Mouse (Mus musculus) hindbrain, embryonic 12.5 days (tissue): ENCODE measurements around the gene Myt1l. TPM values are rescaled to one million over a fixed set of nuclear protein-coding genes. Genes with fewer than 3 reads are reported as not detected.

Source experiments
- ATAC-seq: fragments of 200-750 bp; cut with Nextera tagmentation; 2 replicates; pipeline ENCODE4 v1.8.0; 2017; ENCODE audit warnings: moderate TSS enrichment; ENCODE audit not compliant: low FRiP score
- H3K27ac ChIP-seq: fragments of 300-500 bp; sonication (generic); 2 replicates; pipeline ENCODE4 v1.5.1; 2016; ENCODE audit warnings: mild to moderate bottlenecking
- H3K27me3 ChIP-seq: fragments of 300-500 bp; sonication (generic); 2 replicates; pipeline ENCODE4 v1.6.1; 2016; ENCODE audit warnings: mild to moderate bottlenecking
- H3K36me3 ChIP-seq: fragments of 300-500 bp; sonication (generic); 2 replicates; pipeline ENCODE4 v1.6.1; 2016; ENCODE audit warnings: mild to moderate bottlenecking
- H3K4me1 ChIP-seq: fragments of 300-500 bp; sonication (generic); 2 replicates; pipeline ENCODE4 v1.6.1; 2016
- H3K4me2 ChIP-seq: fragments of 300-500 bp; sonication (generic); replicated peaks from 2 replicates; pipeline ENCODE4 v1.6.1; 2016; ENCODE audit warnings: mild to moderate bottlenecking
- H3K4me3 ChIP-seq: fragments of 300-500 bp; sonication (generic); 2 replicates; pipeline ENCODE4 v1.5.1; 2016; ENCODE audit warnings: mild to moderate bottlenecking
- H3K9ac ChIP-seq: fragments of 300-500 bp; sonication (generic); 2 replicates; pipeline ENCODE4 v1.6.1; 2016; ENCODE audit warnings: mild to moderate bottlenecking, moderate library complexity
- H3K9me3 ChIP-seq: fragments of 300-500 bp; sonication (generic); replicated peaks from 2 replicates; pipeline ENCODE4 v1.6.1; 2016; ENCODE audit warnings: mild to moderate bottlenecking
- WGBS: fragments of 180-500 bp; shearing (Covaris S2); methylation state at CpG from one replicate; pipeline ENCODE4 v1.1.7; 2016; 5-methylcytosine and 5-hydroxymethylcytosine counted together
- polyA plus RNA-seq: library from polyadenylated mRNA; unstranded; fragments of >200 nt; fragmentation: Nextera tagmentation; extraction: Ambion mirVana; gene quantifications from 2 replicates; pipeline ENCODE4 v1.2.1, GENCODE M21; 2016

Myt1l gene
- polyA plus RNA-seq, 1 experiment from 2014 or later: 58.2 TPM

DNA sequence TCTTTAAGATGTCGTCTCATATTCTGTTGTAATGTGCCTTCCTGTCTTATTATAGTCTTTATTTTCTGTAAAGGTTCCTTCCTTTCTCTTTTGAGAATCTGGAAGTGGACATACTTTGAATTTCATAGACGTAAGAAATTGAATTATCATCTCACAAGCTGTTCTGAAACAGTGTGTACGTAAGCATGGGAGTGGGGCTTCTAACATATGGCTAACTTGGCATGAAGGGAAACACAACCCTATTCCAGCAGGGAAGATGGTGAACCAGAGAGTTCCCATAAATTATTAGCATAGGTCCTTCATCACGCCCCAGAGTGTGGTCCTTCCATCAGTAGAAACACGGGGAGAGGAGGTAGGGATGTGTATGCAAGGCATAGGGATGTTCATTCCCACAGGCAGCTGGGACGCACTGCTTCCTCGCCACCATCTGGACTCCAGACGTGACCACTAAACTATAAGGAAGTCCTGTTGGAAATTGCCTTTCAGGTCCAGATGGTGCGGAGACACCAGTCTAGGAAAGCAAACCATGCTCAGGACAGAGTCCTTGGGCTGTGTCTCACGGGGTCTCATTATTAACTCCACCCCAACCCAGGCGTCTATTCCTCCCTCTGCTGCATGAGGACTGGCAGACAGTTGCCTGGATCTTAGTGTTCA is 111.5 kb downstream of the Myt1l start:
- Histone ChIP-seq H3K27me3 (no peaks in the 10 kb centered on the region), H3K4me1 (peaks cover 17% of the 10 kb centered on the region), H3K4me3 (no peak overlapping the region), H3K27ac (peak overlapping the region; percentile 66), H3K9me3 (no peaks in the 10 kb centered on the region), H3K4me2 (no peak overlapping the region), H3K36me3 (no peaks in the 10 kb centered on the region), H3K9ac (no peak overlapping the region)
- peak; percentile 84 for ATAC-seq
- 47% methylated on average over 11 of the region's 11 CpGs for WGBS

- H3K9ac ChIP-seq: no peak overlapping the region
- H3K4me1 ChIP-seq: peaks cover 17% of the 10 kb centered on the region
- peak overlapping the region; percentile 66 for H3K27ac ChIP-seq
- H3K36me3 ChIP-seq: no peaks in the 10 kb centered on the region
- no peak overlapping the region for H3K4me2 ChIP-seq
- H3K9me3 ChIP-seq: no peaks in the 10 kb centered on the region
- no peaks in the 10 kb centered on the region for H3K27me3 ChIP-seq
- 30% methylated on average over 1 of the region's 1 CpGs for WGBS
- peak; percentile 44 for ATAC-seq
- no peak overlapping the region for H3K4me3 ChIP-seq
Observed at GRCm38 (mm10) chr12:29640201-29640600, 112.0 kb downstream of the Myt1l start.

GRCm38 (mm10) chr12:29642915-29643314 is 114.7 kb downstream of the Myt1l start:
- no peak overlapping the region for H3K4me3 ChIP-seq
- no peaks in the 10 kb centered on the region for H3K9me3 ChIP-seq
- H3K4me1 ChIP-seq: peaks cover 17% of the 10 kb centered on the region
- no peak overlapping the region for H3K9ac ChIP-seq
- H3K27me3 ChIP-seq: no peaks in the 10 kb centered on the region
- peak overlapping the region; percentile 89 for H3K27ac ChIP-seq
- H3K36me3 ChIP-seq: no peaks in the 10 kb centered on the region
- H3K4me2 ChIP-seq: no peak overlapping the region
- 21% methylated on average over 4 of the region's 4 CpGs for WGBS
- peak; percentile 67 for ATAC-seq

- peaks cover 17% of the 10 kb centered on the region for H3K4me1 ChIP-seq
- H3K4me2 ChIP-seq: no peak overlapping the region
- no peaks in the 10 kb centered on the region for H3K27me3 ChIP-seq
- no peak overlapping the region for H3K27ac ChIP-seq
- no peaks in the 10 kb centered on the region for H3K36me3 ChIP-seq
- ATAC-seq: no peak
- H3K9ac ChIP-seq: no peak overlapping the region
- no peak overlapping the region for H3K4me3 ChIP-seq
- no peaks in the 10 kb centered on the region for H3K9me3 ChIP-seq
- 73% methylated on average over 4 of the region's 4 CpGs for WGBS
Observed at GRCm38 (mm10) chr12:29644091-29644490, 115.9 kb downstream of the Myt1l start.

DNA sequence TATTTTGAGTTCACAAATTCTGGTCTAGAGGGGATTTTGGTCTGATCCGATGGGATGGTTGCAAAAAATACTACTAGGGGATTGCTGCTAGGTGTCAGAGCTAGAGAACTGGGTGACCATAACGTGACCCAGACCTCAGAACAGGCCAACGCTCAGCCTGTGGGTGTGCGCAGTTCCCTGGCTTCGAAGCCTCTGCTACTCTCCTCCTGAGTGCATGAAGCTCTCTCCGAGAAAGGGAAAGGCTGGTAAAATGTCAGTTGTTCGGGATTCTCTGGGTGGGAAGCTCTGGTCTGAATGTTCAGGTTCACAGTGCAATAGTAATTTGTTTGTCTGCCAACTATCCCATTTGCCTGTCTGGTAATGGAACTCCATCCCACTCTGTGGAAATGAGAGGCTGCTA is 116.5 kb downstream of the Myt1l start:
- no peak for ATAC-seq
- no peaks in the 10 kb centered on the region for H3K27me3 ChIP-seq
- H3K4me1 ChIP-seq: peaks cover 16% of the 10 kb centered on the region
- H3K27ac ChIP-seq: no peak overlapping the region
- H3K9ac ChIP-seq: no peak overlapping the region
- no peak overlapping the region for H3K4me3 ChIP-seq
- WGBS: 86% methylated on average over 7 of the region's 7 CpGs
- H3K4me2 ChIP-seq: no peak overlapping the region
- no peaks in the 10 kb centered on the region for H3K9me3 ChIP-seq
- no peaks in the 10 kb centered on the region for H3K36me3 ChIP-seq

DNA sequence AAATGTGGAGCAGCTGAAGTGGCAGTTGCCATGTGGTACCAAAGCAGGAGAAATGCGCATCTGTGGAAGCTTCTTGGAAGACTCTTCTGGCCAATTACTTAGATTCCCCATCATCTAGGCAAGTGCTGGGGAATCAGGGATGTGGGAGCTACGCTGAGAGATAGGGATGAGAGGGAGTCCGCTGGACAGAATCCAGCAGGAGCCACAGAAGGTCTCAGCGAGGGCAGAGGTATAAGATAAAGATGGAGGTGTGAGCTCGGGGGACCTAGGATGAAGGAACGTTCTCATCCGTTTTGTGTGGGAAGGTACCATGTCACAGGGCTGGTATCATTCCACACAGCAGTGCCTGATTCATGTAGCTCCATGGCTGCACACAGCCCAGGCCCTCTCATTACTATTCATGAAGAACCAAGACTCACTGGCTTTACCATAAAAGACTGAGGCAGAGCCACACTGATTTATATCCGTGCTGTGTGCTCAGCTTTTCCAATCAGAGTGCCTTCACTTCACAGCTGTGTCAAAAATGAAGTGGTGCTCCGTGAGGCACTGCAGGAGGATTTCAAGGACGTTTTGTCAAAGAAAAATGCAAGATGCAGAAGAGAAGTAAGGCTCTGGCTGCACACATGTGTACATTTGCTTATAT is 121.4 kb downstream of the Myt1l start:
- ATAC-seq: peak; percentile 65
- Histone ChIP-seq H3K27me3 (no peaks in the 10 kb centered on the region), H3K27ac (peak overlapping the region; percentile 81), H3K4me1 (peaks cover 12% of the 10 kb centered on the region), H3K4me3 (no peak overlapping the region), H3K36me3 (no peaks in the 10 kb centered on the region), H3K9ac (no peak overlapping the region), H3K4me2 (no peak overlapping the region), H3K9me3 (no peaks in the 10 kb centered on the region)
- WGBS: 70% methylated on average over 10 of the region's 10 CpGs

DNA sequence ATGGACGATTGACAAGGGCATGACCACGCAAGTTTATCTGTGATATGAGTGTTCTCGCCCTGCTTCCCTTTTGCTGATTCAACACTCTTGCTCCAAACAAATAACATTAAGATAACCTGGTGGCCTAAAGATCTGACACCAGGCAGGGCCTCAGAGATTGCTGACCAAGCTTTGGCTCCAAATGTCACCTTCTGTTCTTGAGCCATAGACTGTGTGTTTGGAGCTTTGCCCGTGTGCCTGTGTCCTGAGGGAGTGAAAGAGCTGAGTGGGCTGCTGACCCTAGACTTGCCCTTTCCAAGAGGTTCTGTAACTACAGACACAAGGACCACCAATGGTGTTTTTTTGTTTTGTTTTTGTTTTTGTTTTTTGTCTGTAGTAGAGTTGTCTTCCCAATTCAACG is 124.3 kb downstream of the Myt1l start:
- no peaks in the 10 kb centered on the region for H3K36me3 ChIP-seq
- H3K4me1 ChIP-seq: peaks cover 35% of the 10 kb centered on the region
- ATAC-seq: no peak
- no peak overlapping the region for H3K9ac ChIP-seq
- H3K27me3 ChIP-seq: no peaks in the 10 kb centered on the region
- H3K4me2 ChIP-seq: no peak overlapping the region
- H3K27ac ChIP-seq: no peak overlapping the region
- H3K9me3 ChIP-seq: no peaks in the 10 kb centered on the region
- no peak overlapping the region for H3K4me3 ChIP-seq
- 78% methylated on average over 5 of the region's 5 CpGs for WGBS

- H3K4me3 ChIP-seq: no peak overlapping the region
- H3K27ac ChIP-seq: peak overlapping the region; percentile 85
- H3K4me2 ChIP-seq: no peak overlapping the region
- H3K4me1 ChIP-seq: peaks cover 28% of the 10 kb centered on the region
- ATAC-seq: peak; percentile 50; the same call in 1 of the 2 replicates
- no peaks in the 10 kb centered on the region for H3K36me3 ChIP-seq
- WGBS: 59% methylated on average over 10 of the region's 10 CpGs
- H3K9ac ChIP-seq: no peak overlapping the region
- no peaks in the 10 kb centered on the region for H3K27me3 ChIP-seq
- H3K9me3 ChIP-seq: no peaks in the 10 kb centered on the region
Observed at GRCm38 (mm10) chr12:29655197-29655632, 127.0 kb downstream of the Myt1l start.

GRCm38 (mm10) chr12:29655673-29656072 is 127.5 kb downstream of the Myt1l start:
- H3K9ac ChIP-seq: no peak overlapping the region
- H3K4me3 ChIP-seq: no peak overlapping the region
- 76% methylated on average over 12 of the region's 12 CpGs for WGBS
- H3K4me1 ChIP-seq: peaks cover 28% of the 10 kb centered on the region
- H3K27me3 ChIP-seq: no peaks in the 10 kb centered on the region
- no peaks in the 10 kb centered on the region for H3K36me3 ChIP-seq
- no peaks in the 10 kb centered on the region for H3K9me3 ChIP-seq
- H3K27ac ChIP-seq: peak overlapping the region; percentile 85
- no peak overlapping the region for H3K4me2 ChIP-seq
- no peak for ATAC-seq

GRCm38 (mm10) chr12:29657061-29657460 is 128.9 kb downstream of the Myt1l start:
- no peak overlapping the region for H3K4me3 ChIP-seq
- peaks cover 28% of the 10 kb centered on the region for H3K4me1 ChIP-seq
- H3K9me3 ChIP-seq: no peaks in the 10 kb centered on the region
- no peak overlapping the region for H3K4me2 ChIP-seq
- no peak for ATAC-seq
- peak overlapping the region; percentile 48; the same call in 1 of the 2 replicates for H3K27ac ChIP-seq
- no peaks in the 10 kb centered on the region for H3K27me3 ChIP-seq
- 65% methylated on average over 3 of the region's 3 CpGs for WGBS
- H3K9ac ChIP-seq: no peak overlapping the region
- no peaks in the 10 kb centered on the region for H3K36me3 ChIP-seq

DNA sequence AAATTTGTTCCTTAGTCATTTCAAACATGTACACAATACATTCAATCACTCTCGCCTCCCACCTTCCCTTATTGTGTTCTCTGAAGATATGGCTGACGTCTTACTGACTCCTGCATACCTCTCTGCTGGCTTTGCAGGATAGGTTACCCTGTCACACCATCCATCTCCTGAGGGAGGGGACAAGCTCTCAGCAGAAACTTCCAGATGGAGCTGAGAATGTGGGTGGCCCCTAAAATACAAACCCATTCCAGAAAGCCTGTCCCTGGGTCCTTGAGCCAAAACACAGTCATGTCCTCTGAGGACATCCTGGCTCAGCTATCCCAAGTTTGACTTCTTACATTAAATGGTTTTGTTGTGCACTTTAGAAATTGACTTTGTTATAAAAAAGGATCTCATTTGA is 129.7 kb downstream of the Myt1l start:
- 67% methylated on average over 2 of the region's 2 CpGs for WGBS
- no peak overlapping the region for H3K4me2 ChIP-seq
- H3K9ac ChIP-seq: no peak overlapping the region
- peaks cover 32% of the 10 kb centered on the region for H3K4me1 ChIP-seq
- no peak for ATAC-seq
- H3K27me3 ChIP-seq: no peaks in the 10 kb centered on the region
- H3K36me3 ChIP-seq: no peaks in the 10 kb centered on the region
- no peak overlapping the region for H3K27ac ChIP-seq
- no peaks in the 10 kb centered on the region for H3K9me3 ChIP-seq
- no peak overlapping the region for H3K4me3 ChIP-seq

DNA sequence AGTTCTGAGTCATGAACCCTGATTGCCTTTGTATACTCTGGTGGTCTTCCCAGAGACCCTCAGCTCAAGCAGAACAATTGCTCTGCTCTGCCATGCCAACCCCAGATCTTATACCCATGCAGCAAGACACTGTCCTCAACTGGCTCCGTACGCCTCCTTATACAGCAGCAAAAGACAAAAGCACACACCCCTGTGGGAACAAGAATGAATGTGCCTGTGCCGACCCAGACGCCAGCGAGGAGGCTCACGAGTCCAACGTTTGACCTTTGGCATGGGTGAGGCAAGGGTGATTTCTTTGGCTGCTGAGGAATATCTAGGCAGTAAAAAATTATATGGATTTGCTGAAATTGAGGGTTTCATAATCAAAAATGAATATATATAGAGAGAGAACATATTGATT is 143.8 kb downstream of the Myt1l start:
- H3K4me2 ChIP-seq: no peak overlapping the region
- ATAC-seq: no peak
- H3K27ac ChIP-seq: no peak overlapping the region
- no peak overlapping the region for H3K4me3 ChIP-seq
- peaks cover 5% of the 10 kb centered on the region for H3K4me1 ChIP-seq
- H3K9me3 ChIP-seq: no peaks in the 10 kb centered on the region
- WGBS: 79% methylated on average over 7 of the region's 7 CpGs
- H3K27me3 ChIP-seq: no peaks in the 10 kb centered on the region
- no peak overlapping the region for H3K9ac ChIP-seq
- no peaks in the 10 kb centered on the region for H3K36me3 ChIP-seq
